Mouse (Mus musculus) brain, embryonic 14.5 days (tissue): ENCODE results near the gene Cacna2d1.

Source experiments
- CTCF ChIP-seq: fragments of 200-500 bp; IDR thresholded peaks from 2 replicates; pipeline ENCODE4 v1.5.1; 2012; ENCODE audit warnings: inconsistent platforms, mild to moderate bottlenecking, moderate library complexity, borderline replicate concordance; ENCODE audit not compliant: insufficient read depth, insufficient read length; ENCODE audit errors: extremely low read depth
- POLR2A ChIP-seq: fragments of 200-500 bp; IDR thresholded peaks from 2 replicates; pipeline ENCODE4 v1.6.1; 2012; ENCODE audit warnings: mild to moderate bottlenecking, inconsistent platforms, borderline replicate concordance; ENCODE audit not compliant: poor library complexity, insufficient read depth, insufficient read length, severe bottlenecking; ENCODE audit errors: extremely low read depth

- no peak for TF ChIP-seq POLR2A
- TF ChIP-seq CTCF = no peak
Measured at GRCm38 (mm10) chr5:16235864-16236263, 301.4 kb downstream of the Cacna2d1 start.
